Mouse (Mus musculus) liver, adult 2 months (tissue): ENCODE results near the gene Shank2.

ENCODE experiments used
- CTCF ChIP-seq: fragments of 200-500 bp; IDR thresholded peaks from 2 replicates; pipeline ENCODE4 v1.5.1; 2011; ENCODE audit warnings: low read depth, low read length, control low read depth
- POLR2A ChIP-seq: fragments of 200-500 bp; IDR thresholded peaks from 2 replicates; pipeline ENCODE4 v1.6.1; 2011; ENCODE audit warnings: low read length, control low read depth; ENCODE audit not compliant: insufficient read depth; ENCODE audit errors: extremely low read depth

- TF ChIP-seq POLR2A (no peak), CTCF (no peak)
These were observed 416.1 kb downstream of the Shank2 start for GRCm38 (mm10) chr7:144417644-144418343.
